Mouse (Mus musculus) lung, embryonic 16.5 days (tissue): ENCODE data around the gene Gprin1. TPM values are rescaled to one million over a fixed set of nuclear protein-coding genes. Genes with fewer than 3 reads are reported as not detected.

Source experiments
- ATAC-seq: fragments of 200-750 bp; cut with Nextera tagmentation; 2 replicates; pipeline ENCODE4 v1.8.0; 2017; ENCODE audit warnings: low read depth, mild to moderate bottlenecking, moderate library complexity
- H3K27ac ChIP-seq: fragments of 300-500 bp; sonication (generic); 2 replicates; pipeline ENCODE4 v1.5.1; 2014; ENCODE audit warnings: mild to moderate bottlenecking, control low read depth, low read length
- H3K27me3 ChIP-seq: fragments of 300-500 bp; sonication (generic); 2 replicates; pipeline ENCODE4 v1.6.1; 2014; ENCODE audit warnings: low read depth, low read length, mixed read lengths; ENCODE audit not compliant: control insufficient read depth, insufficient read depth
- H3K36me3 ChIP-seq: fragments of 300-500 bp; sonication (generic); 2 replicates; pipeline ENCODE4 v1.6.1; 2014; ENCODE audit warnings: low read length; ENCODE audit not compliant: control insufficient read depth, insufficient read depth
- H3K4me1 ChIP-seq: fragments of 300-500 bp; sonication (generic); replicated peaks from 2 replicates; pipeline ENCODE4 v1.6.1; 2014; ENCODE audit warnings: low read length, mixed read lengths; ENCODE audit not compliant: control insufficient read depth, insufficient read depth
- H3K4me2 ChIP-seq: fragments of 300-500 bp; sonication (generic); 2 replicates; pipeline ENCODE4 v1.6.1; 2014; ENCODE audit warnings: low read depth, low read length, control low read depth
- H3K4me3 ChIP-seq: fragments of 300-500 bp; sonication (generic); 2 replicates; pipeline ENCODE4 v1.5.1; 2014; ENCODE audit warnings: mild to moderate bottlenecking, low read length, control low read depth
- H3K9ac ChIP-seq: fragments of 300-500 bp; sonication (generic); 2 replicates; pipeline ENCODE4 v1.6.1; 2014; ENCODE audit warnings: low read length, control low read depth
- H3K9me3 ChIP-seq: fragments of 300-500 bp; sonication (generic); 2 replicates; pipeline ENCODE4 v1.6.1; 2016; ENCODE audit warnings: low read length; ENCODE audit not compliant: control insufficient read depth
- WGBS: fragments of 180-500 bp; shearing (Covaris S2); extraction: QIAGEN DNeasy Blood & Tissue Kit; methylation state at CpG from one replicate; pipeline ENCODE4 v1.1.7; 2014; 5-methylcytosine and 5-hydroxymethylcytosine counted together
- polyA plus RNA-seq: library from polyadenylated mRNA; unstranded; fragments of >200 nt; fragmentation: Nextera tagmentation; extraction: Ambion mirVana; gene quantifications from 2 replicates; pipeline ENCODE4 v1.2.1, GENCODE M21; 2015

Gene Gprin1
- polyA plus RNA-seq, 1 experiment from 2014 or later, result 0.05 TPM

DNA sequence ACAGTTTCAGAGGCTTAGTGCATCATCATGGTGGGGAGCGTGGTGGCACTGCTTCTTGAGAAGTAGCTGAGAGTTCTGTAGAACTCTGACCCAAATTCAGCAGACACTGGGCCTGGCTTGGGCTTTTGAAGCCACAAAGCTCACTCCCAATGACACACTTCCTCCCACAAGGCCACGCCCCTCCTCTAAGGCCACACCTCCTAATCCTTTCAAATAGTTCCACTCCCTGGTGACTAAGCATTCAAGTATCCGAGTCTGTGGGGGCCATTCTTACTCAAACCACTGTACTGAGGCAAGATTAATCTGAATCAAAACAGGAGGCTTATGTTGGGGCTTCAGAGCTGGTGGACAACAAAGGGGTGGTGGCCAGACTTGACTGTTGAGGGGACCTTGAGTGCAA is 38.8 kb downstream of the Gprin1 start:
- H3K4me1 ChIP-seq, result no peaks in the 10 kb centered on the region
- no peak overlapping the region for H3K27ac ChIP-seq
- ATAC-seq, result no peak
- no peaks in the 10 kb centered on the region for H3K27me3 ChIP-seq
- no peaks in the 10 kb centered on the region for H3K36me3 ChIP-seq
- H3K4me3 ChIP-seq, result no peak overlapping the region
- H3K4me2 ChIP-seq, result no peak overlapping the region
- H3K9ac ChIP-seq, result no peak overlapping the region
- 71% methylated on average over 3 of the region's 3 CpGs for WGBS
- no peaks in the 10 kb centered on the region for H3K9me3 ChIP-seq

- no peak overlapping the region for H3K9ac ChIP-seq
- H3K36me3 ChIP-seq, result no peaks in the 10 kb centered on the region
- no peak for ATAC-seq
- H3K27ac ChIP-seq, result no peak overlapping the region
- H3K9me3 ChIP-seq, result no peaks in the 10 kb centered on the region
- H3K4me3 ChIP-seq, result no peak overlapping the region
- 40% methylated on average over 6 of the region's 6 CpGs for WGBS
- H3K27me3 ChIP-seq, result no peaks in the 10 kb centered on the region
- no peak overlapping the region for H3K4me2 ChIP-seq
- no peaks in the 10 kb centered on the region for H3K4me1 ChIP-seq
These were observed 44.8 kb downstream of the Gprin1 start for GRCm38 (mm10) chr13:54704890-54705289.

GRCm38 (mm10) chr13:54702507-54702906 is 47.2 kb downstream of the Gprin1 start:
- no peaks in the 10 kb centered on the region for H3K9me3 ChIP-seq
- no peak overlapping the region for H3K9ac ChIP-seq
- H3K27ac ChIP-seq, result no peak overlapping the region
- H3K36me3 ChIP-seq, result no peaks in the 10 kb centered on the region
- no peak overlapping the region for H3K4me3 ChIP-seq
- no peaks in the 10 kb centered on the region for H3K27me3 ChIP-seq
- 62% methylated on average over 7 of the region's 7 CpGs for WGBS
- H3K4me1 ChIP-seq, result no peaks in the 10 kb centered on the region
- no peak overlapping the region for H3K4me2 ChIP-seq
- no peak for ATAC-seq

DNA sequence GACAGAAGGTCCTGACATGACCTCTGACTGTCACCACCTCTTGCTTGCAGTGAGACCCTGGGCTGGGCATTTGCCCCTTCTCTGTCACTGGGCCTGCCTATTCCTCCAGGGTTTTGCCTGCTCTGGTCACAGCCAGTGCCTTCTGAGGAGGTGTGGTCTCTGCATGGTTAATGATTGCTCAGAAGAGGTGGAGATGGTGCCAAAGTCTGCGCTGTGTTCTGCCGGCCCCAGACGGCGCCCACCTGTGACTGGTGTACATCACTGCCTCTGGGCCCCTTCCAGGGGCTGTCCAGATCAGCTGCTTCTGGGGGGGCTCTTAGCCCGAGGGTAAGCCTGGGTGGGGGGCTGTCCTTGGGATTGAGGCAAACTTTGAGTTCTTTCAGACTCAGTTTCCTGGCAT is 48.4 kb downstream of the Gprin1 start, which contains the start of gene Cdhr2:
TSS of gene Cdhr2 (plus strand) at position 219 of the 400 bp plus-strand sequence.
- H3K9ac ChIP-seq, result no peak within 1 kb of the TSS
- H3K4me3 ChIP-seq, result no peak within 1 kb of the TSS
- no peaks in the 10 kb centered on the region for H3K4me1 ChIP-seq
- WGBS, result 49% methylated on average over 5 of the region's 5 CpGs
- H3K36me3 ChIP-seq, result no peaks in the 10 kb centered on the region
- no peak within 1 kb of the TSS for H3K27ac ChIP-seq
- no peaks in the 10 kb centered on the region for H3K27me3 ChIP-seq
- H3K9me3 ChIP-seq, result no peaks in the 10 kb centered on the region
- ATAC-seq, result peak; percentile 62
- no peak within 1 kb of the TSS for H3K4me2 ChIP-seq

DNA sequence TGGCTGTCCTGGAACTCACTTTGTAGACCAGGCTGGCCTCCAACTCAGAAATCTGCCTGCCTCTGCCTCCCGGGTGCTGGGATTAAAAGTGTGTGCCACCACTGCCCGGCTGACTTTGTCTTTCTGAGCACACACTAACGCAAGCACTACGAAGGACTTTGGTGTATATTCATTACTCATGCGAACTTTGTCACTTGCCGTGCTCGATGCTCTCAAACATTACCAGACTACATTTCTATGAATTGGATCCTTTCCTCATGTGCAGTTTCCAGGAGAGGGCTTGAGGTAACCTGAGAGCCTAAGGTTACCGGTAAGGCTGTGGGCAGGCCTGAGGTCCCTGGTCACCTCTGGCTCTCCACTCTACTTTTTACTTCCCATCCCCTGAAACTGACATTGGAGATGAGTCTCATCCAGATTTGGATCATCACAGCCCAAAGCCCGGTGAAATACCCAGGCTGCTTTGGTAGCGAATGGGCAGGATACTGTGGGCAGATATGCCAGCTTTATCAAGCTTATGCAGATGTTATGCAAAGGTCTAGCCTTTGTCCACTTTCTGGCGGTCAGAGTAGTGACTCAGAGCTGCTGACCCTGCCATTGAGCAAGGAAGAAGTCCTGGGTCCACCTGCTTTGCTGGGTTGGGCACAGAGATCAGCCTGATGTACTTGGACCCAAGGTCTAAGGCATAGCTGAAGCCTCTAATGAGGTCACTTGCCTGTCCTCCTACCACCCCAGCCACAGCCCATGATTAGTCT is 54.0 kb downstream of the Gprin1 start:
- Histone ChIP-seq H3K27me3 (no peaks in the 10 kb centered on the region), H3K27ac (no peak overlapping the region), H3K4me3 (no peak overlapping the region), H3K9me3 (no peaks in the 10 kb centered on the region), H3K4me2 (no peak overlapping the region), H3K9ac (no peak overlapping the region), H3K36me3 (no peaks in the 10 kb centered on the region), H3K4me1 (peaks cover 19% of the 10 kb centered on the region)
- ATAC-seq, result no peak
- 84% methylated on average over 11 of the region's 11 CpGs for WGBS

- Histone ChIP-seq H3K27ac (peak overlapping the region; percentile 93), H3K4me1 (peaks cover 19% of the 10 kb centered on the region), H3K36me3 (no peaks in the 10 kb centered on the region), H3K4me2 (peak overlapping the region; percentile 67), H3K27me3 (no peaks in the 10 kb centered on the region), H3K4me3 (peak overlapping the region; percentile 80), H3K9ac (peak overlapping the region; percentile 69), H3K9me3 (no peaks in the 10 kb centered on the region)
- 14% methylated on average over 26 of the region's 26 CpGs for WGBS
- peak; percentile 77 for ATAC-seq
These were observed 55.2 kb downstream of the Gprin1 start for GRCm38 (mm10) chr13:54694348-54695060.

DNA sequence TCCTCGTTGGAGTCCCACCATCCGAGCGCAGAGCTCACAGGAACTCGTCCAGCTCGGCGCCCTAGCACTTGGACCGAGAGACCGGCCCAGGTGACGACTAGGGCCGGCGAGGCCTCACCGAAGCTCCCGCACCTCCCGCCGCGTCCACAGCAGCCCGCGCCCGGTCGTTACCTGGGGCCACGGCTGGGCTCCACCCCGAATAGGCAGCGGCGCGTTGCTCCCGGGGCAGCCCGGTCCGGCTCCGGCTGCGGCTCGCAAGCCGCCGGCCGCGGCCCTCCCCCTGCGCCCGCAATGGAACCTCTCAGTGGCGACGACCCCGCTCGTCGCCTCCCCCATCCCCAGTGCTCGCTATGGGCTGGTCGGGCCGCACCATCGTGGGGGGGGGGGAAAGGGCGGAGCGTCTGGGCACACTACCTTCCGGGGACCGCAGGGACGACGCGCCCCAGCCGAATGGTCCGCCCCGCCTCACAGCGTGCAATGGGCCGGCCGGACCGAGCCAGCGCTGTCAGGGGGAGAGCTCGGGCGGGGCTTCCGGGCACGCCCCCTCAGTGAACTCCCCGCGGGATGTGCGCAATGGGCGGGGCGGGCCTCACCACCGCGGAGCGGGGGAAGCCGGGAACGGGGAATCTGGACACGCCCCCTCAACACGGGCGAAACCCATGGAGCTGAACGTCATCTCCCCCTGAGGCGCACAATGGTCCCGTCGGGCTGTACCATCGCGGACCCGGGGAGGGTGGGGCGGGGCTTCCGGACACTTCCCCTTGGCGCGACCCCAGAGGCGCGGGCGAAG is 55.9 kb downstream of the Gprin1 start, which contains the start of gene Rnf44:
TSS of gene Rnf44 (minus strand) at position 350 of the 790 bp plus-strand sequence.
- Histone ChIP-seq H3K9me3 (no peaks in the 10 kb centered on the region), H3K4me3 (peak within 1 kb of the TSS; percentile 80), H3K4me1 (peaks cover 19% of the 10 kb centered on the region), H3K36me3 (no peaks in the 10 kb centered on the region), H3K27ac (peak within 1 kb of the TSS; percentile 93), H3K9ac (peak within 1 kb of the TSS; percentile 97), H3K27me3 (no peaks in the 10 kb centered on the region), H3K4me2 (peak within 1 kb of the TSS; percentile 83)
- 0% methylated on average over 77 of the region's 92 CpGs for WGBS
- peak; percentile 99 for ATAC-seq

DNA sequence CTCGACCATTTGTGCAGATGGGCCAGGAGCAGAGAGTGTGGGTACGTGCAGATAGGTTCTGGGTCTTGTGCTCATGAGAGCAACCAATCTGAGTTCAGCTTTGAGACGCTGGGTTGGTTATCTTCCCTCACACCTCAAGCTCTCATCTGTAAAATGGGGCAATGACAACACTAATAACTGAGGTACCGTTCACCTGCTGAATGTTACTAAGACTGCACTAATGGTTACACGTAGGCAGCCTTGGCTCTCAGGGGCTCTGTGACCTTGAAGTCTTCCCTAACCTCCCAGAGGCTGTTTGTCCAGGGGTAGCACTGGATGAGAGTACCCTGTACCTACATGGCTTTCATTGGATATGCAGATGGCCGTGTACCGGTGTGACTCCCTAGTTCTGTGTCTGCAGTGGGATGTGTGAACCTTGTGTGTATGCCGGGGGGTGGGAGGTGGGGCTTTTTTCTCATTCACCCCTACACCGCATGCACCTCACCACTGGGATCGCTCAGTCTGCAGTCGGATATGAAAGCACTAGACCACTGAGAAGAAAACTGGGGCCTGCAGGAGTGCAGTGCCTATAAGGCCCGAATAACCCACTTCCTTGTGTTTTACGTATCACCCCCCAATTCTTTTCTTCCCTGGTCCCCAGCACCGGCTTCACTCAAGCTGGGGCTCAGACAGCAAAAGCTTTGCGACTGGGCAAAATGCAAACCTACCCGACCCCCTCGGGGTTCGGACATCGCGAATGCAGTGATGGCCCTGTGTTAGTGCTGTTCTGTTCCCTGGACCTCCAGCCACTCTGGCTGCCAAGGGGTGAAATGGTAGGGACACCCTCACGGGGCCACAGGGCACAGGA is 56.7 kb downstream of the Gprin1 start:
- Histone ChIP-seq H3K9ac (peak overlapping the region; percentile 97), H3K27me3 (no peaks in the 10 kb centered on the region), H3K36me3 (no peaks in the 10 kb centered on the region), H3K27ac (peak overlapping the region; percentile 93), H3K4me1 (peaks cover 25% of the 10 kb centered on the region), H3K9me3 (no peaks in the 10 kb centered on the region), H3K4me3 (peak overlapping the region; percentile 80), H3K4me2 (peak overlapping the region; percentile 83)
- ATAC-seq, result no peak
- WGBS, result 8% methylated on average over 21 of the region's 21 CpGs
